Mouse (Mus musculus): Measurements from ENCODE around the gene Ctla2a.
"Not testable (repeated sequence)": the region's sequence is repeated elsewhere in the genome, so short reads cannot be mapped to it uniquely, and the experiment has no call there.

DNA sequence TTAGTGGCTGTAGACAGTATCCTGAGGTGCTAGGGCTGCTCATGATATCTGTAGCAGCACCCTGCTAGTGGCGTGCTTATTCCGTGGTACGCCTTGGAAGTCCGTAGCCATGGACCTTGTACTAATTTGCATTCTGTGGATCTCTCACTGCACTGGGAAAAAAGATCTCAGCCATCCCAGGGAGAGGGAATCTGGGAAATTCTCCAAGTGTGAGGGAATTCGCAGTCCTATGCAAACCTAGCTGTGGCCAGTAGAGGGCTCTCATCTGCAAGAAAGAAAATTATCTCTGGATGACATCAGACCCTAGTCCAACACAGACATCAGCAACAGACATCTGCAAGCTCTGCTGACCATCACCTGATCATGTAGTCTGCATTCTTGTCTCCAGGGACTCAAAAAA lies 27.6 kb upstream of the Ctla2a start:
- TF ChIP-seq CTCF (IDR thresholded peaks at IDR 0.05; ENCODE audit: borderline replicate concordance, insufficient read depth, low read depth, low read length); POLR2A (IDR thresholded peaks at IDR 0.05; ENCODE audit: borderline replicate concordance, insufficient read depth, low read length): not testable (repeated sequence)
